Mouse (Mus musculus) spleen, adult 2 months (tissue): ENCODE measurements at regions not wholly inside any gene's neighbourhood (a gene's known extent, or its start where the extent isn't known, plus 50 kb on each side); places are given as distances from the start of the nearest gene placed in this dataset.

ENCODE experiments used
- DNase-seq, 2 experiments: peaks; one replicate each; pipeline versions ENCODE4 v3.0.0 to v3.0.0-alpha.2; 2012 to 2021; ENCODE audit warnings: low spot score in 2 of 2, low read depth in 1 of 2
- H3K27ac ChIP-seq: fragments of 200-500 bp; 2 replicates; pipeline ENCODE4 v1.5.1; 2012; ENCODE audit warnings: low read length, inconsistent platforms; ENCODE audit not compliant: insufficient read depth
- H3K27me3 ChIP-seq: fragments of 200-500 bp; 2 replicates; pipeline ENCODE4 v1.6.1; 2012; ENCODE audit warnings: mild to moderate bottlenecking, moderate library complexity, low read length, inconsistent platforms; ENCODE audit not compliant: control insufficient read depth, insufficient read depth
- H3K36me3 ChIP-seq: fragments of 200-500 bp; 2 replicates; pipeline ENCODE4 v1.6.1; 2012; ENCODE audit warnings: mild to moderate bottlenecking, low read length, inconsistent platforms; ENCODE audit not compliant: control insufficient read depth, insufficient read depth
- H3K4me1 ChIP-seq: fragments of 200-500 bp; 2 replicates; pipeline ENCODE4 v1.6.1; 2011; ENCODE audit warnings: inconsistent platforms; ENCODE audit not compliant: control insufficient read depth, insufficient read depth, insufficient read length
- H3K4me3 ChIP-seq: fragments of 200-500 bp; 2 replicates; pipeline ENCODE4 v1.5.1; 2011; ENCODE audit warnings: mild to moderate bottlenecking, inconsistent platforms; ENCODE audit not compliant: insufficient read depth, insufficient read length; ENCODE audit errors: extremely low read depth
- CTCF ChIP-seq: fragments of 200-500 bp; IDR thresholded peaks from 2 replicates; pipeline ENCODE4 v1.5.1; 2011; ENCODE audit warnings: mild to moderate bottlenecking, inconsistent platforms; ENCODE audit not compliant: insufficient read depth, insufficient read length, insufficient replicate concordance; ENCODE audit errors: extremely low read depth
- POLR2A ChIP-seq: fragments of 200-500 bp; IDR thresholded peaks from 2 replicates; pipeline ENCODE4 v1.6.1; 2011; ENCODE audit warnings: low read depth, low read length, inconsistent platforms
- WGBS: fragments of 180-500 bp; shearing (Covaris S2); methylation state at CpG from one replicate; pipeline ENCODE4 v1.1.7; 2018; 5-methylcytosine and 5-hydroxymethylcytosine counted together

DNA sequence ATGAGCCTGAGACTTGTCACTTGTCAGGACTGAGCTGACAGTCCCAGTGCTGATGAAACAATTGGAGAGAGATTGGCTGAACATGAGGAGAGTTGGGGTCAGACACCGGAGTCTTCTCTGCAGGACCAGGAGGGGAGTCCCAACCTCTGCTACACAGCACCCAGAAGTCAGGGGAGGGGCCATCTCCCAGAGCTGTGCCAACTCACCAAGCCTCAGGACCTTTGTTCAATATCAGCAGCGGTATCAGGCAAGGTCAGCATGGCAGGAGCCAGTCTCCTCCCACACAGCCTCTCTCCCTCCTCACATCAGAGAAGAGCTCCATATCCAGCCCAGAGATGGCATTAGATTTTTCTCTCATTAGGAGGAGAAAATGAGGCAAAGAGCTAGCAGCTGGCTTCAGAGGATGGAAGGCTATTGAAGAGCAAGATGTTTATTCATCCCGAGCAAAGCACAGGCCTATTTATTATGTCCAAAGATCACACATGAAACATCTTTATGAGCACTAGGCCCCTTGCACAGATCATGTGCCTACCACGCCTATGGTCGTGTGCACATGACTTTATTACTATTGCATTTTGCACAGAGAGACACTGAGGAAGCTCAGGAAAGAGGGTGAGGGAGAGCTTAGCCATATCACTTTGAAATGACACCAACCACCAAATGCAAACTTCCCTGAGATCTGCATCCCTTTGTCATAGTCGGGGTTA, 532.9 kb downstream of the Tshz3 start:
- DNase-seq, result no peak
- no peak for TF ChIP-seq CTCF
- WGBS, result 82% methylated on average over 6 of the region's 6 CpGs

DNA sequence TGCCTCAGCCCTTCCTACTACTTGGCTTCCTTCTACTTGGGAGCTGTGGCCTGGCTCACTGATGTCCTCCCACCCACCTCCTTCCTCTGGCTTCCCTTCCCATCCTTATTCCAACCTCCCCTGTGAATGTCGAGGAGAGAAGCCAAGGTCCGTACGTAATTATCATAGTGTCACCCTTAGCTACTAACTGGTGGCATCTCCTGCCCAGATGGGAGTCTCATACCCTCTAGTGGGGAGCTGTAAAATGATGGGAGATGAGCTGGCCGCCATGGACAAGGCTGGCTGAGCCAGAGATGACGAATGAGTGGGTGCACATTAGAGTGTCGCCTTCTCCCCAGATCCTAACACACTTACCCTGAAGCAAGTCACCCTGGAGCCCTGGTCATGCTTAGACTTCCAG, 532.6 kb downstream of the Zfp536 start:
- Histone ChIP-seq H3K36me3 (no peaks in the 10 kb centered on the region), H3K27ac (no peak overlapping the region), H3K27me3 (no peaks in the 10 kb centered on the region), H3K4me1 (no peaks in the 10 kb centered on the region), H3K4me3 (no peak overlapping the region)
- no peak for TF ChIP-seq POLR2A
- no peak for TF ChIP-seq CTCF
- no peak for DNase-seq
- 84% methylated on average over 6 of the region's 6 CpGs for WGBS

More for the DNA sequence above, 532.9 kb downstream of the Tshz3 start:
- Histone ChIP-seq H3K36me3 (no peaks in the 10 kb centered on the region), H3K27me3 (no peaks in the 10 kb centered on the region), H3K4me1 (no peaks in the 10 kb centered on the region), H3K4me3 (no peak overlapping the region), H3K27ac (no peak overlapping the region)

DNA sequence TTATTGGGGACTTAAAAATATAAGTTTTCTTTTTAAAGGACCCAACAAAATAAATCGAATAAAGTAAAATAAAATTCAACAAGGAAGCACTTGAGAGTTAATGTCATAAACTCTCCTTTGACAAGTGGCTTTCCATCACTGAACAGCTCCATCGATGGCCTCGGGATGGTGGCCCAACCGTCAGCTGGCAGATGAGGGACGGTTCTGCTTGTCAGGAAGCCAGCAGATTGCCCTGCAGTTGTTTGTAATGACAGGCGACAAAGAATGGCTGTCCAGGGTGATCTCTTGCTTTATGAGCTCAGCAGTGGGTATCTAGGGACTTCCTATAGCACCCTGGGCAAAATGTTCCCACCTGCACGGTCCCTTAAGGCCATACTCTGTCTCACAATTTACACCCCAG, 531.7 kb downstream of the Zfp536 start:
- TF ChIP-seq CTCF, result no peak
- no peak for TF ChIP-seq POLR2A
- Histone ChIP-seq H3K27ac (no peak overlapping the region), H3K4me3 (no peak overlapping the region), H3K36me3 (no peaks in the 10 kb centered on the region), H3K4me1 (no peaks in the 10 kb centered on the region), H3K27me3 (no peaks in the 10 kb centered on the region)
- DNase-seq, result no peak
- WGBS, result 60% methylated on average over 7 of the region's 7 CpGs

DNA sequence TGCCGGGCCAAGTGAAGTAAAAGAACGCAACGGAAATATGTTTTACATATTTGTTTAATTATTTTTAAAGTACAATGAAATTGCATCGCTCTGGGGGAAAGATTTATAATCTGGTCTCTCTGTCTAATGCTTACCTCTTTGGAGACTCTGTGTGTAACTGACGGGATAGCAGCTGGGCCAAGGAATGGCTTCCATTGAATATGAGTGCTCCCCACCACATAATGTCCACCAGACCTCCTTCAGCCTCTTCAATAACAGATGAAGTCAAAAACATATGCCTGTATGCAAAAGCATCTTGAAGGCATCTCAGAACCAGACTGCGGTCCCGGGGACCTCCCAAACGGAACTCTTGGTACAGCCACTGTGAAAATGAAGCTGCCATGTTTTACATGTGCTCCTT, 531.0 kb downstream of the Zfp536 start:
- Histone ChIP-seq H3K36me3 (no peaks in the 10 kb centered on the region), H3K27ac (no peak overlapping the region), H3K4me3 (no peak overlapping the region), H3K27me3 (no peaks in the 10 kb centered on the region), H3K4me1 (no peaks in the 10 kb centered on the region)
- 94% methylated on average over 8 of the region's 8 CpGs for WGBS
- TF ChIP-seq POLR2A (no peak), CTCF (no peak)
- no peak for DNase-seq

DNA sequence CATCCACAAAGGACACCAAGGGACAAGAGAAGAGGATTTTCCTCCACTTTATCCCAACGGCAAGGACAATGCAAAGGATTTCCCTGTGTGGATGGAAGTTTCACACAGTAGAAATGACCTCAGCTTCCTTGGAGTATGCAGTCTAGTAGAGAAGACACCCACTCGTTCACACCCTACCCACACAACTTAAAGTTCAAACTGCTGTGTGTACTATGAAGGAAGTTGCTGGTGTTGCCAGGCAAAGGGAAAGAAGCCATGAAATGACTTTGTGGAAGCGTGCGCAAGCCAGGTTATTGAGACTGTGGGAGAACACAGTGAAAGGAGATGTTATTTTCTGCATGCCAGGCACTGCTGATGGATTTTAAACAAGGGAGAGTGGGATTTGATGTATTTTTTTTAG, 527.3 kb downstream of the Zfp536 start:
- no peak overlapping the region for H3K4me3 ChIP-seq
- no peaks in the 10 kb centered on the region for H3K4me1 ChIP-seq
- no peaks in the 10 kb centered on the region for H3K36me3 ChIP-seq
- TF ChIP-seq CTCF, result no peak
- TF ChIP-seq POLR2A, result no peak
- WGBS, result 84% methylated on average over 4 of the region's 4 CpGs
- H3K27ac ChIP-seq, result no peak overlapping the region
- DNase-seq, result no peak
- H3K27me3 ChIP-seq, result no peaks in the 10 kb centered on the region

DNA sequence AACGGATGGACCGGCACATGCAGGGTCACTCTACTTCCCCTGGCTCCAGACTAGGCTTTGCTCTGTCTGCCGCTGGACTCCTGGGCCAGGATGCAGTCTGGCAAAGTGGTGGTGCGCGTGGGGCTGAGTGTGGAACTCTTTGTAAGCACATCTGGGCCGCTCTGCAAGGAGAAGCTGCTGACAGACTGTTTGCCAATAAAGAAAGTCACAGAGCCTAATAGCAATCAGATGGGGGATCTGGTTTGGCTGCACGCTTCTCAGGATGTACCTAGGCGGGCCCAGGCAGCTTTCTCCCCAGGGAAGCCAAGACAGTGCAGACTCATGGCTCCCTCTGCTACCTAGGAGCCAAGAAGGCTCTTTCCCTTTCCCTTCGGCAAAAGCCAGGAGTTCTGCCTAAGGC, 519.0 kb downstream of the Zfp536 start:
- Histone ChIP-seq H3K27me3 (no peaks in the 10 kb centered on the region), H3K4me3 (no peak overlapping the region)
- WGBS, result 85% methylated on average over 9 of the region's 9 CpGs

DNA sequence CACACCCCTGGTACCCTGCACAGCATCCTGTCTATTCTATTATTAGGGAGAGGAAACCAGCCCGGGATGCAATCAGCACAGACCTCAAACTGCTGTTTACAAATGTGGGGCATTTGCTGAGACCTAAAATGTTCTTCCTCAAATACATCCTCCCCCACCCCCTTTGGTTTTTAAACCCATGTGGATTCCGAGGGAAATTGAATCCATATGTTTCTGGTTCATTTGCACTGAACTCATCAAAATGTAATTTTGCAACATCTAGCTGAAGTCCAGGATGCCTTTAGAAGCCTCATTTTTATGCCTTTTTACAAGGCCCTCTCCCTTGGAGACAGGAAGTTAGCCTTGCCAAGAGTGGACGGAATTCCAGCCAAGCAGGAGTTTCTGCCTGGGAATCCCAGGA, 517.6 kb downstream of the Zfp536 start:
- Histone ChIP-seq H3K4me3 (no peak overlapping the region), H3K4me1 (no peaks in the 10 kb centered on the region), H3K27me3 (no peaks in the 10 kb centered on the region), H3K36me3 (no peaks in the 10 kb centered on the region), H3K27ac (no peak overlapping the region)
- TF ChIP-seq POLR2A (no peak), CTCF (no peak)
- WGBS, result 37% methylated on average over 3 of the region's 3 CpGs
- DNase-seq, result no peak

More for the DNA sequence above, 519.0 kb downstream of the Zfp536 start:
- Histone ChIP-seq H3K27ac (no peak overlapping the region), H3K36me3 (no peaks in the 10 kb centered on the region), H3K4me1 (no peaks in the 10 kb centered on the region)
- DNase-seq, result no peak
- TF ChIP-seq CTCF (no peak), POLR2A (no peak)
